Mouse (Mus musculus) liver, adult 2 months (tissue): Measurements from ENCODE around the gene Baz2b.

Source experiments
- CTCF ChIP-seq: fragments of 200-500 bp; IDR thresholded peaks from 2 replicates; pipeline ENCODE4 v1.5.1; 2011; ENCODE audit warnings: low read depth, low read length, control low read depth
- POLR2A ChIP-seq: fragments of 200-500 bp; IDR thresholded peaks from 2 replicates; pipeline ENCODE4 v1.6.1; 2011; ENCODE audit warnings: low read length, control low read depth; ENCODE audit not compliant: insufficient read depth; ENCODE audit errors: extremely low read depth

DNA sequence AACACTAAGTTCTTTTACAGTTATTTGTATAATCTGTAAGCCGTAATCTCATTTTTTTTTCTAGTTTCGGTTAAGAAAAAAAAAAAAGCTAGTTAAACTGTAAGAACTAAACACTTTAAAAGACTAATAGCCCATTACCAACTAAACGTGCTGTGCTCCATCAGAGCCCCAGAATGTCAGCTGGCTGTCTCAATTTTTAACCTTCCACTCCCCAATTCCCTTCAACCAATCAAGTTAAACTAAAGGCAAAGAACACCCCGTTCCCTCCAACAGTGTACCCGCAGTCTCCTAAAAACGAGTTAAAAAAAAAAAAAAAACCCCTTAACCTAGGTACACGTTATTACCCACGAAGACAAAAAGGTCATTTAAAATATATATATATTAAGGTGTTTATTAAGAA, 83.3 kb downstream of the Baz2b start:
- TF ChIP-seq CTCF (no peak), POLR2A (no peak)
